Mouse (Mus musculus) CD4-positive, CD25-positive, alpha-beta regulatory T cell, adult 4 months (primary cell): Measurements from ENCODE around the gene Sprtn. TPM values are rescaled to one million over a fixed set of nuclear protein-coding genes. Genes with fewer than 3 reads are reported as not detected.
A peak's percentile ranks its signal among the peaks of the same experiment; 100 is the strongest.

Experiments
- ATAC-seq: one replicate; pipeline ENCODE4 v1.8.0; 2017
- polyA plus RNA-seq, 2 experiments: library from polyadenylated mRNA; unstranded; fragments of 100-300 nt; shearing (Covaris generic); gene quantifications; one replicate each; pipeline ENCODE4 v1.2.1; 2017

Gene Sprtn
- polyA plus RNA-seq: 1 to 10 TPM; 7.6 to 9.3 TPM

DNA sequence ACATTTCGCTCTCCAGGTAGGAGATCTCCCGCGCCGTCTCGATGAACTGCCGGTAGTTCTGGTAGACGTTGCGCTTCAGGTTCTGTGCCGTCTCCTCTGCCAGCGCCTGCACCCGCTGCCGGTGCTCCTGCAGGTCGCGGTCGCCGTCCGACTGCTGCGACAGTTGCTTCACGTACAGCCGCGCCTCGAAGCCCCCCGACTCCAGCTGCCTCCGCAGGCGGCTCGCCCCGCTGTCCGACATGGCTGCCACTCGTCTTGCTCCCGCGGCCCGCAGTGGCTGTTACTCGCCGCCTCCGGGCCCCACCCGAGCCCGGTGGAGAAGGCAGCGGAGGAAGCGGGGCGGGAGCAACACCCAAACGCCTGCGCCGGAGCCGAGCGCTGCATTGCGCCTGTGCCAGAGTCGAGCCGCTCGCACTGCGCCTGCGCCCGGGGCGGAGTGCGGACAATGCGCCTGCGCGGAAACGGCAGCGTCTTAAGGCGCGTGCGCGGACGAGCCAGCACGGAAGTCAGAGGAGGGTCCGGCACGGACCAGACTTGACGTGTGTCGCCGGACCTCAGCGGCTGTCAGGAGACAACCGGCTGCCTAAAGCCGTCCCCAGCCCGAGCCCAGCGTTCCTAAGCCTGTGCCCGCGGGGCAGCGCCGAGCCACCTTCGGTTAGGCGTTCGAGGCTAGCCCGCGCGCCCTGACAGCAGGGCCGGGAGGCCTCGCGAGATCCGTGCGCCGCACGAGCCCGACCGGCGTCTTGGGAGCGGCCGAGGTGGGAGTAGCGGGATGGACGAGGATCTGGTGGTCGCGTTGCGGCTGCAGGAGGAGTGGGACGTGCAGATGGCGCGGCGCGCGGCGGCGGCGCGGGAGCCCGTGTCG lies at the start of gene Sprtn, which contains the start of gene Exoc8:
Gene Sprtn, plus strand, starts transcription at position 501 of the 865 bp plus-strand sequence.
Gene Exoc8, minus strand, starts transcription at position 320 of the 865 bp plus-strand sequence.
- peak; percentile 84 for ATAC-seq

DNA sequence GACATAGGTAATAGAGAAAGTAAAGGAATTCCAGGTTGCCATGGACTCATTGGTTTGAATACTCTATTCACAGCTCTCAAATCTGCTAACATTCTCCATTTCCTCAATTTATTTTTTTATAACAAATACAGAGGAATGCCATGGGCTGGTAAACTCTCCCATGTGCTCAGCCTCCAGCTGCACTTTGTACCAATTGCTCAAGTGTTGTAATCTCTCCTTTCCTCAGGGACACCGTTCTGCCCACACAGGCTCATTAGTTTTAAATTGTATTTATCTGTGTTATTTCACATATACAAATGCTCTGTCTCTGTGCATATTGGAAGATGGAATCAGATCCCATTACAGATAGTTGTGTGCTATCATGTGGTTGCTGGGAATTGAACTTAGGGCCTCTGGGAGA lies 44.2 kb upstream of the Sprtn start:
- ATAC-seq: no peak

- ATAC-seq: no peak
Measured at GRCm38 (mm10) chr8:124859466-124859865, 38.2 kb upstream of the Sprtn start.

DNA sequence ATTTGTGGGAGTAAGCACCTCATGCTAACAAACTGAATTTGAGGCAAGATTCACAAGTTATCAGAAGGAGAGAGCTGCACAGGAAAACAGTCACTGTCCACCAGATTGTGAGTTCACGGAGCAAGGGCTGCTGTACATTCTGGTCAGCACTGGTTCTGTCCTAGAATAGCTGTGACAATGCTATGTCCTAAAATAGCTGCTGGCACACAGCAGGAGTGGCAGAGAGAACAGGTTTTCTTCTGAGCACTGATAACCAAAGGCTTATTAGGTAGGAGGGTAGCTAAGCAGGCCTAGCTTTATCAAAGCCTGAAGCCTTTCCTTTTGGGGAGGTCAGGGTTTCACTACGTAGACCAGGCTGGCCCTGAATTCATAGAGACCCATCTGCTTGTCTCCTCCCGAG lies 37.5 kb upstream of the Sprtn start:
- ATAC-seq: no peak

DNA sequence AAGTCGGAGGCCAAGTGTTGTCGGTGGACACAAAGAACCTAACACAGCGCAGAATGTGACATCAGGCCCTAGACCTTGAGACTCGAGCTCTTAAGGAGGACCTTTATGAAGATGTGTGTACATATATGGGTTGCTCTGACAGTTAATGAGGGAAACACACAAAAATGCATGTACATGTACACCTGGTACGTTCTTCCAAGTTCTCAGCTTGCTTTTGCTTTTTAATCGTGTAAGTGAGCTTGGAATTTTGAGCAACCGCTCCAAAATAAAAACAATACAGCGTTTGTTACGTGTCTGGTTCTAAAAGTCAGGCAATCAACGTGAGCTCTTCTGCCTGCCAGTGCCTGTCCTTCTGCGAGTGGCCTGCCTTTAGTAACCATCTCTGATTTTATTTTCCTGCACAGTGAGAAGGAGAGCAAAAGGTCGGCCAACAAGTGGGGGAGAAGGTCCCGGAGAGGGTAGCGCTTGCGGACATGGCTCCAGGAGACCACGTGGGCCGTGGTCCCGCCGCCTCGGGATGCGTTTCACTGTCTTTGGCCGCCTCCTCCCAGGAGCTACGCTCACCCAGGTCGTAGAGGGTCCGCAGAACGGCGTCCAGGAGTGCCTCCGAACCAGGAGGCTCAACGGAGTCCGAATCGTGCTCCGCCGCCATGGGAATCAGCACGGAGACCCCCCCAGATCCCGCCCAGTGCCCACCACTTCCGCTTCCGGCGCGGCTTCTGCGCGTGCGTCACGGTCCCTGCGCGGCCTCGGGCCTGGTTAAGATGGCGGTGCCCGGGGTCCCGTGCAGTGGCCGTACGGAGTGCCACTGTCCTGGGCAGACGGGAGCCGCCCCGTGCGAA lies 35.1 kb upstream of the Sprtn start, which contains the start of the genes Gnpat and 2810004N23Rik:
Gene Gnpat, plus strand, starts transcription at position 713 of the 842 bp plus-strand sequence.
Gene 2810004N23Rik, minus strand, starts transcription at position 800 of the 842 bp plus-strand sequence.
- ATAC-seq: peak; percentile 88

DNA sequence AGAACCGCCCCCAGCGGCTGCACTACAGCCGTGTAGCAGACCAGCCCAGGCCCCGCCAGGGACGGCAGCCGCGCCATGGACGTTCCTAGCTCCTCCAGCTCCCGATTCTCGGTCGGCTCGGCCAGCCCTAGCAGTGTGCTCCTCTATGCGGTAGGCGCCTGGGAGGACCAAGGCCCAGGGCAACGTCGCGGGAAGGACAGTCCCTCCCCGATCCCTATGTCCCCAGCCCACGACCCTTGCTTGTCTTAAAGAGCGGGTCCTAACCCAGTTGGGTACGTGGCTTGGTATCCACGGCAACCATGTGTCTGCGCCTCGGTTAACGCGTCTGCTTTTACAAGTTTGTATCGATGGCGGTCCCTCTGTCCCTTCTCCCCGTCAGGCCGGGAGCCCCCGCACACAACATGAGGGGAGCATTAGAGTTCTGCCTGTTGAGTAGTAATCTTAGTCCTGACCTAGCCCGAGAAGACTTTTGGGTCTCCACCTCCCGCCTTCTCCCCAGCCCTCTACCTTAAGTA lies 34.5 kb upstream of the Sprtn start:
- peak; percentile 55 for ATAC-seq

GRCm38 (mm10) chr8:124863729-124864128 lies 34.0 kb upstream of the Sprtn start:
- peak; percentile 25 for ATAC-seq

GRCm38 (mm10) chr8:124866669-124867068 lies 31.0 kb upstream of the Sprtn start:
- no peak for ATAC-seq

DNA sequence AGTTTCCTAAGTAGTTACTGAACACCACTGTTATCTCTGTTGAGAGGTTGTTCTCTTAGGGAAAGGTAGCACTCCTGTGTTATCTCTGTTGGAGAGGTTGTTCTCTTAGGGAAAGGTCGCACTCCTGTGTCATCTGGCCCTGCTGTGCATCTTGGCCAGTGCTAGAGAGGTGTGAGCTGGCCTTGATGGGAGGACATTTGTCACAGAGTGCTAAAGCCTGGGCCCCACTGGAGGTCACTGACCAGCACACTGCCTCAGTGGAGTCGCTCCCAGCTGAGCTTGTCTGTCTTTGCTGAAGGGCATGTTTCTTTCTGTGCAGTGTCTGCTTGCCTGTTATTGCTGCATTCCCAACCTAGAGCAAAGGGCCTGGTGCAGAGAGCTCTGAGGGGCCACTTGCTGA lies 30.6 kb upstream of the Sprtn start:
- no peak for ATAC-seq

DNA sequence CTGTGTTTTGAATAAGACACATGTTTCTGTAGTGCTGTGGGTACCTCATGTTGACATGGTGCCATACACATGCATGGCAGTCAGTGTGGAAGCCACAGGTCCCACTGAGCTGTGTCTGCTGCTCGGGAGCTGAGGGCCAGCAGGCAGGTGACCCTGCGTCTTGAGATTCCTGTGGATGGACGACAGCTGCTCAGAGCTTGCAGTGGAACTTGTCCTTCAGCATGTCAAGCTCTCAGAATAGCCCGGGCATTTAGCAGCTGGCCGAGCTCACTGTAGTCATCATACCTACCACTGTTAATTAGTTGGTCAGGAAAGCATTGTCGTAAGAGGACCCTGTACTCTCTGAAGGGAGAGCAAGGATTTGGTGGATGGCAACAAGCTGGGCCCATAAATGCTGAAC lies 28.0 kb upstream of the Sprtn start:
- no peak for ATAC-seq

DNA sequence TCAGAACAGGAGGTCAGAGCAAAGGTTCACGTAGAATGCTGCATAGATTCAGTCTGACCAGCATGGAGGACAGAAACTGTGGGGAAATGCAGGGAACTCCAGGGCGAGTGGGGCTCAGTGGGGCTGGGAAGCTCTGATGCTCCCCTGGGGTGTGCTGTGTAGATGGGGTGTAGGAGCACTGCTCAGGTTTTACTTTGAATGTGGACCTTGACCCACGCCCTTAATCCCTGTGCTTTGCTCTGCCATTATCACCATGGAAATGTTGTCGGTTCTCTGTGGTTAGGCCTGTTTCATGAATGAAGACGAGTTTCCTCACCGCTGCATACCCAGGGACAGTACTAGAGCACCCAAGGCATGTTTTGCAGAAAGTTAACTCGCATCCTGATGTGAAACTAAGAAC lies 26.2 kb upstream of the Sprtn start:
- ATAC-seq: no peak

DNA sequence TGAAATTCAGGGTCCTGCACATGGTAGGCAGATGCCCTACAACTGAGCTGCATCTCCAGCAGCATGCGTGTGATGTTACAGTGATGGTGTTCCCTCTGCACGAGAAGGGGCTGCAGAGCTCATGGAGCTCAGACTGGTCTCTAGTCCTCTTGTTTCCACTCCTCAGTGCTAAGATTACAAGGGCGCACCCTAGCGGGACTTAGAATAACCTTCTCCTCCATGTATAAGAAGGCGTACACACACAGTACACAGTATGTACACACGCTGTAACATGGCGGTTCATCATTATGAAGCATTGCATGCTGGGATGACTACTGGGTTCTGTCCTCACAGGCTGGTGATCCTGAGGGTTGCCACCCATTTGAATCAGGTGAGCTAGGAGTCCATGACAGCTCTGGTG lies 25.6 kb upstream of the Sprtn start:
- no peak for ATAC-seq

- ATAC-seq: no peak
Measured at GRCm38 (mm10) chr8:124872690-124873089, 25.0 kb upstream of the Sprtn start.

DNA sequence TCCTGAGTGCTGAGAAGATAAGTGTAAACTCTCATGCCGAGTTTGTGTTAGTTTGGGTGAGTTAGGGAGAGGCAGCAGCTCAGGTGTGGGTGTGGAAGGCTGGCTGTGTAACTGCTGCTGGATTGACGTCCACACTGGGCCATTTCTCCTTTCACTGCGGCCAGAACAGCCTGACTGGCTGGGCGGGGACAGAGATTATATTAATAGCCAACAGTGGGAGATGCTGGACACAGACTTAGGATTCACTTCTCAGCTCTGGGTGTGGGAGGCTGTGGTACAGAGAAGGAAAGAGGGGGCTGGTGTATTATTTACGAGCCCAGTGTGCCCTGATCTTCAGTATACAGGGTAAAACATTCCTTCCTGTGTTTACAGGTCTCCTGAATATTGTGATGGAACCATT lies 19.5 kb upstream of the Sprtn start:
- ATAC-seq: no peak

- no peak for ATAC-seq
Measured at GRCm38 (mm10) chr8:124878946-124879526, 18.6 kb upstream of the Sprtn start.

DNA sequence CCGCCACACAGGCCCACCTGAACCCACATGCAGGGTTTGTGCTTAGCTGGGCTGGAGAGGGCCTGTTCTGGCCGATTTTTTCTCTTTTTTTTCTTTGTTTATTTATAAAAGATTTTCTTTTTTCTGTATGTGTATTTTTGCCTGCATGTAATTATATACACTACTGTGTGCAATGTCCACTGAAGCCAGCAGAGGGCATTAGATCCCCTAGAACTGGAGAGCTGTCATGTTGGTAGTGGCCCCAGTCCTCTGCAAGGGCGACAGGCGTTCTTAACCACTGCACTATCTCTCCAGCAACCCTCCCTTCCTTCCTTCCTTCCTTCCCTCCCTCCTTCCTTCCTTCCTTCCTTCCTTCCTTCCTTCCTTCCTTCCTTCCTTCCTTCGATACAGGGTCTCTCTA lies 9.3 kb upstream of the Sprtn start:
- no peak for ATAC-seq

DNA sequence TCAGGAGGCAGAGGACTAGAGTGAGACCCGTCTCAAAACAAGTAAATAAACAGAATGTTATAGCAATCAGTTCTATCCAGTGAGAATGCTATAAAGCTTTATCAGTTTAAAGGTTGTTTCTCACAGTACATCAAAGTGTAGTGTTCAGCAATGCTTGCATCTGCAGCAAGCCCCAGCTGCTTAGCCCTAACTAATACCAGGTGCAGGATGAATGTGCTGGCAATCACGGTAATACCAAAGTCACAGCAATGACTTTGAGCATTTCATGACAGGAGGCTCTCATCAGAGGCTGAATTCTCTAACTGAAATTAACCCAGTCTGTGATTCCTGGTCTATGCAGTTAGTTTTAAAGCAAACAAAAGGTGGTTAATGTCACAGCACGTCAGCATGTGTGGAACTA lies 5.1 kb upstream of the Sprtn start:
- no peak for ATAC-seq

DNA sequence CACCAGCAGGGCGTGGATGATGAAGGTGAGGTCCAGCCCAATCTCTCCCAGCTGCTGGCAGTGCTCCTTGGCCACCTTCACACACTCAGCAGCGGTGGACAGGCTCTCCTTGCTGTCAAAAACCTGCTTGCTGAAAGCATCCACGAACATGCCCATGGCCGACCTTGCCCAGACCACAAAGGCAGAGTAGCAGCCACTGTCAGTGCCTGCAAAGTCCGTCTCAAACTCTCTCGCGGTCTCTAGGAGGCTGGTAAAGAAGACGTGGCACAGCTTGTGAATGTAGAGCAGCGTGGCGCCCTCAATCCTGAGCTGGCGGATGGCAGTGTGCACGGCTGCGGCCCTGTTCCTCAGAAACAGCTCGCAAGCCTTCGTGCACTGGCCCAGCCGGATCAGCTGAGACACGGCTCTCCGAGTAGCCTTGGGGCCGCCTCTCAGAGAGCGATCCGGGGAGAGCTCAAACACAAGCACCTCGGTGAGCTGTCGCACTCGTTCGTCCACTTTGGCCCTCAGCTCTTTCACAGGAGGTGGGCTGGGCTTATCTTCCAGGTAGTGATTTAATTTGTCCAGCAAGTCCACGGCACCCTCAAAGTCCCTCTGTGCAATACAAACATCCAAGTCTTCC lies 1.6 kb upstream of the Sprtn start:
- no peak for ATAC-seq

DNA sequence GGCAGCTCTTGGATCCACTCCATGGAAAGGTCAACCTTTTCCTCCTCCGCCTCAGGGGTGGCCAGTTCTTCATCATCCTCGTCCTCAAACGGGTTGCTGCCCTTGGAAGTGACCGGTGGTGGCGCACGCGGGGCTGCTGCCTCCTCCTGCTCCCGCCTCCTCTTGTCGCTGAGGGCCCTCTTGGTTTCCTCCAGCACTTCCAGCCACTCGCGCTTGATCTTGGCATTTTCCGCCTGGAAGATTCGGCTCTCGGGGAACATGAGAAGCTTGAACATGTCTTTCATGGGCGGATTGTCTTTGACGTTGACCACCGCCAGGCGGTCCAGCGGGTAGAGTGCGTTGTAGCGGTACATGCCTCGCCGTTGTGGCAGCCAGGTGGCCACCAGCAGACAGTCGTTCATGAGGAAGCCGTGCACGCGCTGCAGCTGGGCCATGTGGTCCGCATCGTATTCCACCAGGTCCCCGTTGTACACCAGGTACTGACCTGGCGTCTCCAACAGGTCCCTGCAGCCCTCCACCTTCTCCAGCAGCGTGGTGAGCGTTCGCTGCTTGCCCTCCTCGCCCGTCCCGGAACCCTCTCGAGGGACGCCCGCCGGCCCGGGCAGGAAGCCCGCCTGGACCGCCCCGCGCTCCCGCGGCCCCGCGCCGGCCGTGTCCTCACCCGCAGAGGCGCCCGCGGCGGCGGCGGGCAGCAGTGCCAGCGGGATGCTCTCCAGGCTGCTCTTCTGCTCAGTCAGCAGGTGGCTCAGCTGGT lies 877 bp upstream of the Sprtn start:
- peak; percentile 27 for ATAC-seq

DNA sequence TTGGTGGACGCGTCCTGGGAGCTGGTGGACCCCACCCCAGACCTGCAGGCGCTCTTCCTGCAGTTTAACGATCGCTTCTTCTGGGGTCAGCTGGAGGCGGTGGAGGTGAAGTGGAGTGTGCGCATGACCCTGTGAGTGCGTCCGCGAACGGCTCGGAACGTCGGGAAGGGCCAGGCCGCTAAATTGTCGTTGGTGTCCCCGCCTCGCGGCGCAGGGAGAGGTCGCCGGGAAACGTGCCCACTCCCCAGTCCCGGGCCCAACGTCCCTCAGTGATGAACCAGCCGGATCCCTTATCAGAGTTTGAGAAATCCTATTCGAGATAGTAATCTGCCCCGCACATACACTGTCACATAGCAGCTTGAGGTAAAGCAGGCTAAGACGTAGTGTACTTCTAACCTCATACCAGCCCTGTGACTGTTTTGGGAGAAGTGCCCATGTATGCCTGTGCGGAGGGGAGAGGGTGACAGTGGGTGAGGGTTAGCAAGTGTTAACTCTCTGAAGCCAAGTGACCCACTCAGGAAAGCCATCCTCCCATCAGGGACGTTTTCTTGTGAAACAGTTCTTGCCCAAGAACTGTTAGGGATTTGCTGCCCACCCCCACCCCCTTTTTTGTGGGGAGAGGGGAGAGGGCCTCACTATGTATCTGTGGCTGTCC lies 692 bp downstream of the Sprtn start:
- ATAC-seq: no peak

DNA sequence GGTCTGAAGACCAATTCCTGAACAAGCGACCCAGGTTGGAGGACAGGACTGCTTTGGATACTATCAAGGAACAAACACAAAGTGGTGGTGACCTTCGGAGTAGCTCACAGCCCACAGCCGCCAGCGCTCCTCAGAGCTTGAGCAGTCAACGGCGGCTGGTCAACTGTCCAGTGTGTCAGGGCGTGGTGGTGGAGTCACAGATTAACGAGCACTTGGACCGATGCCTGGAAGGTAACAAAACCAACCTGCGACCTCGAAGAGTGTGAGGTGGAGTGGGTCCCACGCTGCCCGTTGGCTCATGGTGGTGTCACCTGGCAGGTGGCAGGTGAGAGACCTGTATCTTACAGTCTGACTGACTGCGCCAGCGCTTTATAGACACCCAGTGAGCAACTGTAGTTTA lies 5.5 kb downstream of the Sprtn start:
- no peak for ATAC-seq
